Mouse (Mus musculus): ENCODE data around the gene Hacl1.

Hacl1 gene

GRCm38 (mm10) chr14:31597446-31597845, 43.6 kb downstream of the Hacl1 start:
- in situ Hi-C loops (cut with MboI; ENCODE audit: low pct_unique_long_range_greater_than_20kb in 1 of 2, low sequenced_read_pairs in 2 of 2, unreplicated experiment in 1 of 2): no loop called here

GRCm38 (mm10) chr14:31596408-31596807, 44.7 kb downstream of the Hacl1 start:
- in situ Hi-C loops (cut with MboI; ENCODE audit: low pct_unique_long_range_greater_than_20kb in 1 of 2, low sequenced_read_pairs in 2 of 2, unreplicated experiment in 1 of 2): no loop called here

- in situ Hi-C loops (cut with MboI; ENCODE audit: low pct_unique_long_range_greater_than_20kb in 1 of 2, low sequenced_read_pairs in 2 of 2, unreplicated experiment in 1 of 2): no loop called here
Observed at GRCm38 (mm10) chr14:31594693-31595092, 46.4 kb downstream of the Hacl1 start.

- in situ Hi-C loops (cut with MboI; ENCODE audit: low pct_unique_long_range_greater_than_20kb in 1 of 2, low sequenced_read_pairs in 2 of 2, unreplicated experiment in 1 of 2): no loop called here
Observed at GRCm38 (mm10) chr14:31593036-31593435, 48.0 kb downstream of the Hacl1 start.

GRCm38 (mm10) chr14:31591243-31591642, 49.8 kb downstream of the Hacl1 start, which contains the start of gene Colq:
TSS of gene Colq (minus strand) at chr14:31591343.
- in situ Hi-C loops (cut with MboI; ENCODE audit: low pct_unique_long_range_greater_than_20kb in 1 of 2, low sequenced_read_pairs in 2 of 2, unreplicated experiment in 1 of 2): no loop called here

GRCm38 (mm10) chr14:31586451-31586850, 54.6 kb downstream of the Hacl1 start:
- in situ Hi-C loops (cut with MboI; ENCODE audit: low pct_unique_long_range_greater_than_20kb in 1 of 2, low sequenced_read_pairs in 2 of 2, unreplicated experiment in 1 of 2): no loop called here

GRCm38 (mm10) chr14:31583082-31583481, 58.0 kb downstream of the Hacl1 start:
- in situ Hi-C loops (cut with MboI; ENCODE audit: low pct_unique_long_range_greater_than_20kb in 1 of 2, low sequenced_read_pairs in 2 of 2, unreplicated experiment in 1 of 2): no loop called here

- in situ Hi-C loops (cut with MboI; ENCODE audit: low pct_unique_long_range_greater_than_20kb in 1 of 2, low sequenced_read_pairs in 2 of 2, unreplicated experiment in 1 of 2): no loop called here
Observed at GRCm38 (mm10) chr14:31577966-31578735, 62.9 kb downstream of the Hacl1 start.

- in situ Hi-C loops (cut with MboI; ENCODE audit: low pct_unique_long_range_greater_than_20kb in 1 of 2, low sequenced_read_pairs in 2 of 2, unreplicated experiment in 1 of 2): no loop called here
Observed at GRCm38 (mm10) chr14:31576846-31577697, 64.0 kb downstream of the Hacl1 start.

- in situ Hi-C loops (cut with MboI; ENCODE audit: low pct_unique_long_range_greater_than_20kb in 1 of 2, low sequenced_read_pairs in 2 of 2, unreplicated experiment in 1 of 2): no loop called here
Observed at GRCm38 (mm10) chr14:31575866-31576265, 65.2 kb downstream of the Hacl1 start.

- in situ Hi-C loops (cut with MboI; ENCODE audit: low pct_unique_long_range_greater_than_20kb in 1 of 2, low sequenced_read_pairs in 2 of 2, unreplicated experiment in 1 of 2): no loop called here
Observed at GRCm38 (mm10) chr14:31574903-31575665, 66.0 kb downstream of the Hacl1 start.

GRCm38 (mm10) chr14:31572561-31573175, 68.4 kb downstream of the Hacl1 start:
- in situ Hi-C loops (cut with MboI; ENCODE audit: low pct_unique_long_range_greater_than_20kb in 1 of 2, low sequenced_read_pairs in 2 of 2, unreplicated experiment in 1 of 2): no loop called here

- in situ Hi-C loops (cut with MboI; ENCODE audit: low pct_unique_long_range_greater_than_20kb in 1 of 2, low sequenced_read_pairs in 2 of 2, unreplicated experiment in 1 of 2): no loop called here
Observed at GRCm38 (mm10) chr14:31571419-31571818, 69.7 kb downstream of the Hacl1 start.

- in situ Hi-C loops (cut with MboI; ENCODE audit: low pct_unique_long_range_greater_than_20kb in 1 of 2, low sequenced_read_pairs in 2 of 2, unreplicated experiment in 1 of 2): no loop called here
Observed at GRCm38 (mm10) chr14:31570131-31570951, 70.7 kb downstream of the Hacl1 start.

- in situ Hi-C loops (cut with MboI; ENCODE audit: low pct_unique_long_range_greater_than_20kb in 1 of 2, low sequenced_read_pairs in 2 of 2, unreplicated experiment in 1 of 2): no loop called here
Observed at GRCm38 (mm10) chr14:31569151-31569631, 71.9 kb downstream of the Hacl1 start.

- in situ Hi-C loops (cut with MboI; ENCODE audit: low pct_unique_long_range_greater_than_20kb in 1 of 2, low sequenced_read_pairs in 2 of 2, unreplicated experiment in 1 of 2): no loop called here
Observed at GRCm38 (mm10) chr14:31565478-31566212, 75.4 kb downstream of the Hacl1 start.
